Mouse (Mus musculus): ENCODE measurements around the gene B9d2.

B9d2 gene

GRCm38 (mm10) chr7:25680514-25681258 is at the start of gene B9d2:
B9d2 (plus strand) TSS chr7:25680780.
- DNase-seq (ENCODE audit: extremely low read depth, low read depth, low spot score) = no peak

GRCm38 (mm10) chr7:25632679-25633078 is 47.9 kb upstream of the B9d2 start:
- no peak for DNase-seq (ENCODE audit: extremely low read depth, low read depth, low spot score)

- no peak for DNase-seq (ENCODE audit: extremely low read depth, low read depth, low spot score)
Measured at GRCm38 (mm10) chr7:25636373-25636772, 44.2 kb upstream of the B9d2 start.

- DNase-seq (ENCODE audit: extremely low read depth, low read depth, low spot score) = no peak
Measured at GRCm38 (mm10) chr7:25637099-25637498, 43.5 kb upstream of the B9d2 start.

GRCm38 (mm10) chr7:25639754-25640153 is 40.8 kb upstream of the B9d2 start:
- DNase-seq (ENCODE audit: extremely low read depth, low read depth, low spot score) = no peak

- DNase-seq (ENCODE audit: extremely low read depth, low read depth, low spot score) = no peak
Measured at GRCm38 (mm10) chr7:25644136-25644535, 36.4 kb upstream of the B9d2 start.

- no peak for DNase-seq (ENCODE audit: extremely low read depth, low read depth, low spot score)
Measured at GRCm38 (mm10) chr7:25644631-25645030, 35.9 kb upstream of the B9d2 start.

GRCm38 (mm10) chr7:25645074-25645473 is 35.5 kb upstream of the B9d2 start:
- DNase-seq (ENCODE audit: extremely low read depth, low read depth, low spot score) = peak; percentile 98

- no peak for DNase-seq (ENCODE audit: extremely low read depth, low read depth, low spot score)
Measured at GRCm38 (mm10) chr7:25647574-25648123, 32.9 kb upstream of the B9d2 start.

- peak; percentile 84 for DNase-seq (ENCODE audit: extremely low read depth, low read depth, low spot score)
Measured at GRCm38 (mm10) chr7:25649839-25650238, 30.7 kb upstream of the B9d2 start.

- no peak for DNase-seq (ENCODE audit: extremely low read depth, low read depth, low spot score)
Measured at GRCm38 (mm10) chr7:25651281-25651680, 29.3 kb upstream of the B9d2 start.

- DNase-seq (ENCODE audit: extremely low read depth, low read depth, low spot score) = no peak
Measured at GRCm38 (mm10) chr7:25652244-25652759, 28.3 kb upstream of the B9d2 start.

- no peak for DNase-seq (ENCODE audit: extremely low read depth, low read depth, low spot score)
Measured at GRCm38 (mm10) chr7:25655601-25656428, 24.8 kb upstream of the B9d2 start.

GRCm38 (mm10) chr7:25657785-25658184 is 22.8 kb upstream of the B9d2 start:
- DNase-seq (ENCODE audit: extremely low read depth, low read depth, low spot score) = no peak

GRCm38 (mm10) chr7:25658657-25659472 is 21.7 kb upstream of the B9d2 start, which contains the start of the genes Bckdha and Exosc5:
Bckdha (minus strand) TSS chr7:25658981.
Exosc5 (plus strand) TSS chr7:25659164.
- DNase-seq (ENCODE audit: extremely low read depth, low read depth, low spot score) = peak; percentile 96

- no peak for DNase-seq (ENCODE audit: extremely low read depth, low read depth, low spot score)
Measured at GRCm38 (mm10) chr7:25666381-25666780, 14.2 kb upstream of the B9d2 start.

- DNase-seq (ENCODE audit: extremely low read depth, low read depth, low spot score) = no peak
Measured at GRCm38 (mm10) chr7:25669158-25669557, 11.4 kb upstream of the B9d2 start.

GRCm38 (mm10) chr7:25669631-25670030 is 10.9 kb upstream of the B9d2 start:
- no peak for DNase-seq (ENCODE audit: extremely low read depth, low read depth, low spot score)

GRCm38 (mm10) chr7:25670096-25670495 is 10.5 kb upstream of the B9d2 start:
- DNase-seq (ENCODE audit: extremely low read depth, low read depth, low spot score) = no peak

- no peak for DNase-seq (ENCODE audit: extremely low read depth, low read depth, low spot score)
Measured at GRCm38 (mm10) chr7:25671686-25672085, 8.9 kb upstream of the B9d2 start.

GRCm38 (mm10) chr7:25672442-25672841 is 8.1 kb upstream of the B9d2 start:
- DNase-seq (ENCODE audit: extremely low read depth, low read depth, low spot score) = no peak
